Mouse (Mus musculus): ENCODE measurements around the gene Ran.
A peak's percentile ranks its signal among the peaks of the same experiment; 100 is the strongest.

The Ran gene

GRCm38 (mm10) chr5:129010937-129011336 lies 8.9 kb upstream of the Ran start:
- no peak for DNase-seq (ENCODE audit: inconsistent age in 2 of 2, low spot score in 1 of 2)

GRCm38 (mm10) chr5:129015020-129015419 lies 4.8 kb upstream of the Ran start:
- DNase-seq (ENCODE audit: inconsistent age in 2 of 2, low spot score in 1 of 2): no peak

DNA sequence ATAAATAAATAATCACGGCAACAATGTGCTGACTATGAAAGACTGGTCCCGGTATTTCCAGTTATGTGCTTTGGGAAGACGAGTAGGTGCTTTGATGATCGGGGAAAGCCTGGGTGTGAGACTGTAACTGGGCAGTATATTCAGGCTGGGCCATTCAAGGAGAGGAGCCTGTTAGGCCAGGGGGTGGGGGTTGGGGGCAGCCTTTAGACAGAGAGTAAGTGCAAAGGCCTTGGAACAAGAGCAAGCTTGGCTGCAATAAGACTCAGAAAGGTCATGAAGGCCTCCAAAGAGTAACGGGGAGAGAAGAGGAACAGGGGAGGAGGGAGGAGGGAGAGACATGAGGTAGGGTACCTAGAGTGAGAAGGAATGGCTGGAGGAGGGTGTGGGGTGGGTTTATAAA lies 4.3 kb upstream of the Ran start:
- DNase-seq (ENCODE audit: inconsistent age in 2 of 2, low spot score in 1 of 2): peak in 1 of 2 experiments; percentile 67

GRCm38 (mm10) chr5:129016370-129016769 lies 3.5 kb upstream of the Ran start:
- DNase-seq (ENCODE audit: inconsistent age in 2 of 2, low spot score in 1 of 2): no peak

- peak in 1 of 2 experiments; percentile 54 for DNase-seq (ENCODE audit: inconsistent age in 2 of 2, low spot score in 1 of 2)
Measured at GRCm38 (mm10) chr5:129018782-129019489, 933 bp upstream of the Ran start.

DNA sequence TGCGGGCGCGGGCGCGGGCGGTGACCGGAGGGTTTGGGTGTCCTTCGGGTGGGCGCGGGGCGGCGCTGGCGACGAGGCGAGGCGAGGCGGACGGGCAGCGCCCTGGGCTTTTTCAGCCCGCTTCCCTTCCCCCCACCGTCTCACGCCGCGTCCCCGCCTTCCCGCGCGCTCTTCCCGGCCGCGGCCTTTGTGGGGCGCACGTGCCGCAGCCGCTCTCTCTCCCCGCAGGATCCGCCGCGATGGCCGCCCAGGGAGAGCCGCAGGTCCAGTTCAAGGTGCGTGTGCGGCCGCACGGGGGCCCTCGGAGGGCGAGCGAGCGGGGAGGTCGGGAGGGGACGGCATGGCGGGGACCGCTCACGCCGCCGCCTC lies 415 bp downstream of the Ran start:
- no peak for DNase-seq (ENCODE audit: inconsistent age in 2 of 2, low spot score in 1 of 2)

- DNase-seq (ENCODE audit: inconsistent age in 2 of 2, low spot score in 1 of 2): peak; percentile 62 to 82
Measured at GRCm38 (mm10) chr5:129020731-129021130, 862 bp downstream of the Ran start.

- no peak for DNase-seq (ENCODE audit: inconsistent age in 2 of 2, low spot score in 1 of 2)
Measured at GRCm38 (mm10) chr5:129025048-129025447, 5.2 kb downstream of the Ran start.

GRCm38 (mm10) chr5:129025725-129026124 lies 5.9 kb downstream of the Ran start:
- no peak for DNase-seq (ENCODE audit: inconsistent age in 2 of 2, low spot score in 1 of 2)

DNA sequence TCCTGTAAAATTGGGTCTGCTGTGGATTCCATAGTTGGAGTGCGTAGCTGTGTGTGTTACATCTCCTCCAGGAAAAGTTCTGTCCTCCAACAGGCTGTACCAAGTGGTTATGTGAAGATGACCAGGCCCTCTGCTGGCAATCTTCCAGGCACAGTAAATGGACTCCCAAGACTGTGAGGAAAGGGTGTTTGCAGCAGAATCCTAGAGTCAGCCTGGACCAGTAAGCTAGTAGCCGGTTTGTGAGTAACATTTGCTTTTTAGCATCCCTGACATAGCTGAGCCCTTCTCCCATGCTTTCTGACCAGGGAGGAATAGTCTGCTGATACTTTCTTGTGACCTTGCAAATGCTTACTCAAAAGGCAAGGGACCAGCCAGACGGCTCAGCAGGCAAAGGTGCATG lies 6.3 kb downstream of the Ran start:
- DNase-seq (ENCODE audit: inconsistent age in 2 of 2, low spot score in 1 of 2): no peak

DNA sequence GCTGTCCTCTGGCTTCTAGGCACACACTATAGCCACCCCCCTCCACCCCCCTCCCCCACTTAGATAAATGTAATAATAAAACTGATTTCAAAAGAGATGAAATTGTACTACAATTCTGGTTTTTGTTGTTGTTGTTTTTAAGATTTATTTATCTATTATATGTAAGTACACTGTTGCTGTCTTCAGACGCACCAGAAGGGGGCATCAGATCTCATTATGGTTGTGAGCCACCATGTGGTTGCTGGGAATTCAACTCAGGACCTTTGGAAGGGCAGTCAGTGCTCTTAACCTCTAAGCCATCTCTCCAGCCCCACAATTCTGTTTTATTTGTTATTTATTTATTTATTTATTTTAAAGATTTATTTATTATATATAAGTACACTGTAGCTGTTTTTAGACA lies 6.8 kb downstream of the Ran start:
- DNase-seq (ENCODE audit: inconsistent age in 2 of 2, low spot score in 1 of 2): no peak

GRCm38 (mm10) chr5:129029131-129029723 lies 9.4 kb downstream of the Ran start:
- no peak for DNase-seq (ENCODE audit: inconsistent age in 2 of 2, low spot score in 1 of 2)

DNA sequence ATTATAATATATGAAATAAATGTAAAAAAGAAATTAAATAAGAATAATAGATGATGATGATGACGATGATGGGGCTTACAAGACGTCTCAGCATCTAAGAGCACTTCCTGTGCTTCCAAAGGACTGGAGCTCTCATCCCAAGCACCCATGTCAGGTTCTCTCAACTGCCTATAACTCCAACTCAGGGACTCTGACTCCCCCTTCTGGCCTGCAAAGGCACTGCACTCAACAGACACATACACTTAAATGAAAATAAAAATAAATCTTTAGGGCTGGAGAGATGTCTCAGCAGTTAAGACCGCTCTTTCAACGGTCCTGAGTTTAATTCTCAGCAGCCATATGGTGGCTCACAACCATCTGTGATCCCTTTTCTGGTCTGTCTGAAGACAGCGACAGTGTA lies 16.8 kb downstream of the Ran start:
- no peak for DNase-seq (ENCODE audit: inconsistent age in 2 of 2, low spot score in 1 of 2)

- no peak for DNase-seq (ENCODE audit: inconsistent age in 2 of 2, low spot score in 1 of 2)
Measured at GRCm38 (mm10) chr5:129037739-129038138, 17.9 kb downstream of the Ran start.

- no peak for DNase-seq (ENCODE audit: inconsistent age in 2 of 2, low spot score in 1 of 2)
Measured at GRCm38 (mm10) chr5:129045641-129046580, 26.0 kb downstream of the Ran start.

DNA sequence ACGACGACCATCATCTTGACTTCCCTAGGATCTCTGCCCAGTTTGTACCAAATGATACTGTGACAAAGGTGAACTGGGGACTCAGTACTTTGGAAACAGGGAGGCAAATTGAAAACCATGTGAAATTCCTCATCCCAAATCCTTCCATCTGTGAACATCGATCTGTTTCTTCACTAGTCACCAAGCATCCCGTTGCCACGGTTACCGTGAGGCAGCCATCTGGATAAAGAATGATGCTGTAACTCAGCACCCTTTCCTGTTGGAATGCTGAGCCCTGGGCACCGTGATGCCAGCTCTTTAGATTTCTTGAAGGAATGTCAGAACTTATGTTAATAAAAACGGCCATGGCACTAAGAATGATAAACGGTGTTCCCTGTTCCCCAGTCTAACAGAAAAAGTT lies 29.5 kb downstream of the Ran start:
- DNase-seq (ENCODE audit: inconsistent age in 2 of 2, low spot score in 1 of 2): no peak

- no peak for DNase-seq (ENCODE audit: inconsistent age in 2 of 2, low spot score in 1 of 2)
Measured at GRCm38 (mm10) chr5:129051910-129052309, 32.0 kb downstream of the Ran start.

GRCm38 (mm10) chr5:129052636-129053355 lies 32.9 kb downstream of the Ran start:
- DNase-seq (ENCODE audit: inconsistent age in 2 of 2, low spot score in 1 of 2): no peak

DNA sequence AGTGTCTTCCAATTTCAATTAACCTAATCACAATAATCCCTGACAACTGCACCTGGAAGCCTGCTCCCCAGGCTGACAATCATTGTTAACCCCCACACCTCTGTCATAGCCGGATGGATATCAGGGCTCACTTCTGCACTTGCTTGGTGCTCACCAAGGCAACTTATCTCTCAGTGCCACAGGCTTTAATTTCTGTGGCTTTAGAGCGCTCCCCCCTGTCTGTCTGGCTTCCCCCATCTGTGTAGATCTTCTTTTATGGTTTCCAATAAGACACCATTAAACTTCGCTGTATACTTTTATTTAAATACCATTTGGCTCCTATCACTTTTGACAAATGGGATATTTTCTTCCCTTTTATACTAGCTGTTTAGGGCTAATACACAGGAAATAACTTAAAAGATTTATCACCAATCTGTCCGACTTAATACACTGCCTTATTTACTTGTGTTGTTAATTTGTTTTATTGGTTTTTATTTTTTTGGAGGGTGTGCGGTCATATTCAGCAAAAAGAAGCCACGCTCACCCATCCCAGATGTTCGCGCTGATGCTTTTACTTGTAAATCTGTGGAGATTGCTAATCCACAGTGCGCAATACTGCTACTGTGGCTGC lies 34.9 kb downstream of the Ran start:
- DNase-seq (ENCODE audit: inconsistent age in 2 of 2, low spot score in 1 of 2): no peak

DNA sequence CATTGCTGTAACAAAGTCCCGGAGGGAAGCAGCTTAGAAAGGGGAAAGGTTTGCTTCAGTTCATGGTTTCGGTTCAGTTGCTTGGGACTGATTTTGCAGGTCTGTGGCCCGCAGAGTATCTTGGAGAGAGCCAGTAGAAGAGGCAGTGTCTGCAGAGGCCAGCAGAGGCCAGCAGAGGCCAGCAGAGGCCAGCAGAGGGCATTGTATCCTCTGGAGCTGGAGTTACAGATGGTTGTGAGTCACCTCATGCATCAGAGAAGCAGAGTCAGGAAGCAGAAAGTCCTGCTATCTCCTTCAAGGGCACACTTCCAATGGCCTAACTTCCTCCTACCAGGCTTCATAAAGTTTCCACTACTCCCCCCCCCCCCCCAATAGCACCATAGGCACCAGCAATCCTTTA lies 39.2 kb downstream of the Ran start:
- no peak for DNase-seq (ENCODE audit: inconsistent age in 2 of 2, low spot score in 1 of 2)

GRCm38 (mm10) chr5:129061579-129061978 lies 41.7 kb downstream of the Ran start:
- DNase-seq (ENCODE audit: inconsistent age in 2 of 2, low spot score in 1 of 2): peak; percentile 31 to 81

Measured in adrenal gland, adult (tissue).